Mouse (Mus musculus) lung, adult 18-20 months (tissue): ENCODE data around the gene Faap100.
"Not testable (repeated sequence)": the region's sequence is repeated elsewhere in the genome, so short reads cannot be mapped to it uniquely, and the experiment has no call there.

Experiments used
- DNase-seq, 2 experiments: peaks; one replicate each; pipeline ENCODE4 v3.0.0; 2022; ENCODE audit warnings: mixed read lengths in 2 of 2

Faap100 gene

GRCm38 (mm10) chr11:120375324-120375723, 3.2 kb downstream of the Faap100 start:
- no peak for DNase-seq

- DNase-seq: peak; percentile 66 to 70
Measured at GRCm38 (mm10) chr11:120373820-120374586, 4.6 kb downstream of the Faap100 start.

- peak in 1 of 2 experiments; percentile 43 for DNase-seq
Measured at GRCm38 (mm10) chr11:120373025-120373424, 5.5 kb downstream of the Faap100 start.

- DNase-seq: peak; percentile 70 to 76
Measured at GRCm38 (mm10) chr11:120369656-120370055, 8.9 kb downstream of the Faap100 start.

- no peak for DNase-seq
Measured at GRCm38 (mm10) chr11:120366443-120367027, 12.0 kb downstream of the Faap100 start.

GRCm38 (mm10) chr11:120362891-120363290, 15.7 kb downstream of the Faap100 start:
- no peak for DNase-seq

- DNase-seq: no peak
Measured at GRCm38 (mm10) chr11:120361295-120361694, 17.3 kb downstream of the Faap100 start, which contains the start of gene Fscn2. Fscn2 (plus strand) TSS chr11:120361534.

GRCm38 (mm10) chr11:120360755-120361154, 17.8 kb downstream of the Faap100 start:
- no peak for DNase-seq

- DNase-seq: peak in 1 of 2 experiments; percentile 60
Measured at GRCm38 (mm10) chr11:120360062-120360461, 18.5 kb downstream of the Faap100 start.

GRCm38 (mm10) chr11:120359391-120359790, 19.2 kb downstream of the Faap100 start:
- no peak for DNase-seq

GRCm38 (mm10) chr11:120357791-120358401, 20.7 kb downstream of the Faap100 start:
- peak; percentile 85 to 89 for DNase-seq

GRCm38 (mm10) chr11:120356900-120357299, 21.7 kb downstream of the Faap100 start:
- no peak for DNase-seq

- no peak for DNase-seq
Measured at GRCm38 (mm10) chr11:120356319-120356840, 22.2 kb downstream of the Faap100 start.

- DNase-seq: no peak
Measured at GRCm38 (mm10) chr11:120355277-120356039, 23.1 kb downstream of the Faap100 start.

- no peak for DNase-seq
Measured at GRCm38 (mm10) chr11:120354304-120355276, 24.0 kb downstream of the Faap100 start.

- DNase-seq: peak; percentile 93 to 96
Measured at GRCm38 (mm10) chr11:120353500-120354303, 24.9 kb downstream of the Faap100 start.

GRCm38 (mm10) chr11:120352571-120353290, 25.8 kb downstream of the Faap100 start:
- peak; percentile 42 to 57 for DNase-seq

GRCm38 (mm10) chr11:120352093-120352350, 26.5 kb downstream of the Faap100 start:
- not testable (repeated sequence) for DNase-seq

GRCm38 (mm10) chr11:120351250-120352092, 27.1 kb downstream of the Faap100 start:
- peak in 1 of 2 experiments; percentile 24 for DNase-seq
